Mouse (Mus musculus) right cerebral cortex, postnatal 14 days (tissue): ENCODE results near the gene Bptf.
A peak's percentile ranks its signal among the peaks of the same experiment; 100 is the strongest.
"Not testable (repeated sequence)": the region's sequence is repeated elsewhere in the genome, so short reads cannot be mapped to it uniquely, and the experiment has no call there.

Experiments
- DNase-seq: peaks from one replicate; pipeline ENCODE4 v3.0.0; 2022

The Bptf gene

GRCm38 (mm10) chr11:107016893-107017292 lies 115.0 kb downstream of the Bptf start:
- DNase-seq, result no peak

DNA sequence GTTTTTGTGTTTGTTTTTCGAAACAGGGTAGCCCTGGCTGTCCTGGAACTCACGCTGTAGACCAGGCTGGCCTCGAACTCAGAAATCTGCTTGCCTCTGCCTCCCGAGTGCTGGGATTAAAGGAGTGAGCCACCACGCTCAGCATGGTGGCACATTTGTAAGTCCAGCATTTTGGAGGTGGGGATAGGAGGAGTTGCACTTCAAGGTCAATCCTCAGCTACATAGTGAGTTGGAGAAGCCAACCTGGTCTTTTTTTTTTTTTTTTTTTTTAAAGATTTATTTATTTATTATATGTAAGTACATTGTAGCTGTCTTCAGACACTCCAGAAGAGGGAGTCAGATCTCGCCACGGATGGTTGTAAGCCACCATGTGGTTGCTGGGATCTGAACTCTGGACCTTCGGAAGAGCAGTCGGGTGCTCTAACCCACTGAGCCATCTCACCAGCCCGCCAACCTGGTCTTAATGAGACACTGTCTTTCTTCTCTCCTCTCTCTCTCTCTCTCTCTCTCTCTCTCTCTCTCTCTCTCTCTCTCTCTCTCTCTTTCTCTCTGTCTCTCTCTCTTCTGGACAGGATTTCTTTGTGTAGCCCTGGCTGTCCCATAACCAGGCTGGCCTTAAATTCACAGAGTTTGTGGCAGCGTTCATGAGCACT lies 116.3 kb downstream of the Bptf start:
- not testable (repeated sequence) for DNase-seq

GRCm38 (mm10) chr11:107014597-107015309 lies 117.2 kb downstream of the Bptf start:
- no peak for DNase-seq

DNA sequence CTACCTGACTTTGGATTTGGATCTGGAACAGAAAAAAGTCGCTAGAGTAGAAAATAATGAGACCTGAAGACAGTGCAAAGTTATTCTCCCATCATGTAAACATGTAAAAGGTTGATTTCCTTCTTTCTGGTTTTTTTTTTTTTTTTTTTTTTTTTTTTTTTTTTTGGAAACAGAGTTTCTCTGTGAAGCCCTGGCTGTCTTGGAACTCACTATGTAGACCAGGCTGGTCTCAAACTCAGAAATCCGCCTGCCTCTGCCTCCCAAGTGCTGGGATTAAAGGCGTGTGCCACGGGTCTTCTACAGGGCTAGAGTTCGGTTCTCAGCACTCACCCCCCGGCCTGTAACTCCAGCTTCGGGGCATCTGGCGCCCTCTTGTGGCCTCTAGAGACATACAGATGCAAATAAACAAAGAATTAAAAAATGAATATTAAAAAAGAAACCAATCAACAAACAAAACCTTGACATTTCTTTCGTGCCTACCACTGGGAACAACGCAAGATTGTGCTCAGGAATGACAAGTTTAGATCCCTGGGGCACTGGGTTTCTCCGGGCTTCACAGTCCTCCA lies 117.8 kb downstream of the Bptf start:
- no peak for DNase-seq

- peak; percentile 97 for DNase-seq
Measured at GRCm38 (mm10) chr11:107012324-107013017, 119.5 kb downstream of the Bptf start.

- DNase-seq, result no peak
Measured at GRCm38 (mm10) chr11:107011669-107012323, 120.1 kb downstream of the Bptf start.

DNA sequence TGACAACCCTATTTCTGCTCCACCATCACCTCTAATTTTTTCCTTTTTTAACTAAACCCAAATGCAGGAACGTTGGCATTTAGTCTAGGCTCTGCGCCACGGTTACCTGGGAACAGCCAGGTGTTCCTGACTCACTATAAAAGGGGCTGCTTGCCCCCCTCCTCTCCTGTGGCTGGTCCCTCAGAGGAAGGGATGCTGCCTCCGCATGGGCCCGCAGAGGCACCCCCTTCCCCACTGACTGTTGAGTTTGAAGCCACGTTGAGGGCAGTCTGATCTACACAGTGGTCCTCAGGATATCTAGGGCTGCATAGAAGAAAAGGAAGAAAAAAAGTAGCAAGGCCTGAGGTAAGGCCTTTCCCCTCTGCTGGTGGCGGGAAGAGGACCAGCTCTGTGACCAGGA lies 120.8 kb downstream of the Bptf start:
- no peak for DNase-seq

DNA sequence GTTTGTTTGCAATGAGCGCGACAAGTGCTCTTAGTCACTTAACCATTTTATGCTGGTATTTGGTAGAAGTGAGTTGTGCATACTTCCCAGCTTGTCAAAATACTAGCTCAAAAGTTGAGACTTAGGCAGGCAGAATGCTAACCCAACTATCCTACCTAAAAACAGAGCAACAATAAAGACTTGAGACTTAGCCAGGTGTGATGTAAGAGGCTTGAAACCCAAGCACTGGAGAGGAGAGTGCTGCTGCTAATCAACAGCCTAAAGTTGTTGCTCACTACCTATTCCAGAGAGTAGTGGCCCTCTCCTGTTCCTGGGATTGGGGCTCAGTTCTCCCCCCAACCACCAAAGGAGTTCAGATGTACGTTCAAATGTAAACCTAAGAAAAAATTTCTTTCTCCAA lies 121.5 kb downstream of the Bptf start:
- DNase-seq, result no peak

DNA sequence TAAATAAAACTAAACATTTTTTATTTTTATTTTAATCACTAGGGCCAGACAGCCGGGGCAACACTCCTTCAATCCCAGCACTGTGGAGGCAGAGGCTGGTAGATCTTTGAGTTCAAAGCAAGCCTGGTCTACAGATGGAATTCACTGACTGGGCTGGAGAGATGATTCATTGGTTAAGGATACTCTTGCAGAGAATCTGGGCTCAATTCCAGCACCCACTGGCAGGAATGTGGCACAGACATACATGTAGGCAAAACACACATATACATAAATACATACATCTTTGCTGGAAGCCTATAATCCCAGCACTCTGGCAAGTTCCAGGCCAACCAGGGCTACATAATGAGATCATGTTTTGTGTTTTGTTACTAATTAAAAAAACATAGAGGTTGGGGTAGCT lies 126.4 kb downstream of the Bptf start:
- DNase-seq, result no peak

- DNase-seq, result no peak
Measured at GRCm38 (mm10) chr11:107001760-107002675, 129.9 kb downstream of the Bptf start.

GRCm38 (mm10) chr11:106999949-107000513 lies 131.9 kb downstream of the Bptf start:
- DNase-seq, result no peak

- DNase-seq, result peak; percentile 92
Measured at GRCm38 (mm10) chr11:106999151-106999948, 132.6 kb downstream of the Bptf start, which contains the start of gene Kpna2. TSS of gene Kpna2 (minus strand) at chr11:106999541.

DNA sequence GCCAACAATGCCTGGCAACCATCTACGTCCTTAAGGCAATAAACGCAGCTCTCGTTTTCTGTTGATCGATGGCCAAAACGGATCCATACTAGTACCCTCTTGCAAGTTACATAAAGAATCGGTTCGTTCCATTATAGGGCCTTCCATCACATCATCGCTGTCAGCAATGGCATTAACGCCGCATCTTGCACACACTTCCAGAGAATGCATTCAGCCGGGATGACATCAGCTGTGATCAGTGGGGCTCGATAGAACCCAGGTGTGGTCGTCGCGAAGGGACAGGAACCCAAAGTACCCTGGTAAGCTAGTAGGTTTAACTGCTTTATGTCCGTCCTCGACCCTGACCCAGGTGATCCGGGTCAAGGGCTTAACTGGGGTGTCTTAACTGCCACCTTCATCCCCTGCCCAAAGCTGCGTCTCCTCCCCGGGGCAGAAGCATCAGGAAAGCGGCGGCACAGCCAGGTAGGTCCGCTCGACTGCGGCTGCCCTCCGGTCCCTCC lies 133.2 kb downstream of the Bptf start:
- peak; percentile 32 for DNase-seq

DNA sequence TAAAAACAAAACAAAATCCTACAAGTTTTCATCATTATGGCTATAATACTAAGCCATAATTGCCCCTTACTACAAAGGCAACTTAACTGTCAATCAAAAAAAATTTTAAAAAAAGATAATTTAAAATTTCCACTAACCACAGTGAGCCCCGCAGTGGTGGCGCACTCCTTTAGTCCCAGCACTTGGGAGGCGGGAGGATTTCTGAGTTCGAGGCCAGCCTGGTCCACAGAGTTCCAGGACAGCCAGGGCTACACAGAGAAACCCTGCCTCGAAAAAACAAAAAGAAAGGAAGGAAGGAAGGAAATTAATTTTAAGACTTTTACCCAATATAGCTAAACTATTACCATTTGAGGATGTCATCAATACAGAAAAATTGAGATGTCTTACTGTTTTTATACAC lies 134.0 kb downstream of the Bptf start:
- no peak for DNase-seq

DNA sequence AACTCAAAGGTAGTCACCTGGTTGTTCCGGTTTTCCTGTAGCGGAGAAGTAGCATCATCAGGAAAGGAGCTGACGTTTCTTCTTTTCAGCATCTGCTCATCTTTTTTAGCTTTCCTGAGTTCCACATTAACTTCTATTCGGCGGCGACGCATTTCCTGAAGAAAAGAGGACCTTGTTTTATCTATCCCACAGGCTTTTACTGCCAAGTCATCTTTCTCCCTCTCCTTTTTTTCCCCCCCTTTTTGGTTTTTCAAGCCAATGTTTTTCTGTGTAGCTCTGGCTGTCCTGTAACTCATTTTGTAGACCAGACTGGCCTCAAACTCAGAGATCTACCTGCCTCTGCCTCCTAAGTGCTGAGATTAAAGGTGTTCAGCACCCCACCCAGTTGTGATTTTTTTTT lies 135.4 kb downstream of the Bptf start:
- not testable (repeated sequence) for DNase-seq

DNA sequence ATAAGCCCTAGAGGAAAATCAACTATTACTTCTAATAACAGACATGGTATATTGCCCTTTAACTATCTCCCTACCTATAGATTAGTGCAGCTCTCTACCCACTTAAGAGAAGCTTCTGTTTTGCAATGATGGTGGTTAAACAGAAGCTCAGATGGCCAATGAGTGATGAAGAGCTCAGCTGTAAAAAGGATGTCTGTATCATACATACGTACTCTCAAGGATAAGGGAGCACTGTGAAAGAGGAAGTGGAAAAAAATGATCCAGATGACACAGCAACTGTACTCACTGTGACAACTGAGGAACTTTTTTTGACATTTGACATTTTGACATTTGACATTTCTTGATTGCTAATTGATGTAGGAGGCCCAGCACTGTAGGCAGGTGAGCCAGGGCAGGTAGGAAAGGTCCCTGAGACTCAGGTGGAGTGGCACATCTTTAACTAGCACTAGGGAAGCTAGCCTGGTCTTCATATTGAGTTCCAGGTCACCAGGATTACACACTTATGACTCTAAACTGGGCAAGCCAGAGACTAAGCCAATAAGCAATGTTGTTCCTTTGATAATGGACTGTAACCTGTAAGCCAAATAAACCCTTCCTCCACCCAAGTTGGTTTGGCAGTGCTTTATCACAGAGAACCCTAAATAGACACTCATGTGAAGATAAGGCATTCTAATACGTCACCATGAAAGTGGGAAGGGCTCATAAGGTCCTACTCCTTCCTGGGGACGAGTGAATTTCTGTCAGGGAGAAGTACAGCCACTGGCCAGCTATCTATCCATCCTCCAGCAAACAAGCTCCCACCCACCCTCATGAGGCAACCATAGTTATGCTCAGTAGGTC lies 137.5 kb downstream of the Bptf start:
- DNase-seq, result no peak

GRCm38 (mm10) chr11:106987384-106987783 lies 144.5 kb downstream of the Bptf start:
- no peak for DNase-seq

- DNase-seq, result not testable (repeated sequence)
Measured at GRCm38 (mm10) chr11:106985979-106986604, 145.8 kb downstream of the Bptf start.
